Mouse (Mus musculus) layer of hippocampus, adult 2 months (tissue): Measurements from ENCODE around the gene Trim41. TPM values are rescaled to one million over a fixed set of nuclear protein-coding genes. Genes with fewer than 3 reads are reported as not detected.
A peak's percentile ranks its signal among the peaks of the same experiment; 100 is the strongest.

Experiments
- DNase-seq, 2 experiments: peaks; one replicate each; pipeline ENCODE4 v3.0.0; 2022; ENCODE audit warnings: low spot score in 2 of 2
- H3K27ac ChIP-seq: fragments of 200-600 bp; 2 replicates; pipeline ENCODE4 v1.8.1; 2022
- H3K4me3 ChIP-seq: fragments of 200-600 bp; 2 replicates; pipeline ENCODE4 v1.8.1; 2022; ENCODE audit warnings: mild to moderate bottlenecking
- CTCF ChIP-seq: fragments of 200-600 bp; conservative IDR thresholded peaks from 2 replicates; pipeline ENCODE4 v1.8.1; 2022; ENCODE audit warnings: antibody characterized with exemption, mild to moderate bottlenecking, moderate library complexity
- long read RNA-seq, 2 experiments: library from polyadenylated mRNA; stranded (forward); transcript quantifications; one replicate each; pipeline ENCODE4 v2.0.0; 2021; ENCODE audit warnings: borderline mapping rate in 2 of 2
- total RNA-seq, 2 experiments: library from RNA; stranded (reverse); gene quantifications; 2 replicates each; pipeline ENCODE4 v1.2.3; 2021

Trim41 gene
- 10 to 100 TPM; 56.8 to 61.5 TPM for total RNA-seq
- long read RNA-seq, experiment 1, partial matches to known transcripts: 0 of 11 reads
- long read RNA-seq, experiment 1, other reads (novel, unspliced or antisense): 8 of 11 reads
- long read RNA-seq, experiment 2, partial matches to known transcripts: 12 of 15 reads
- long read RNA-seq, experiment 2, other reads (novel, unspliced or antisense): 1 of 15 reads

GRCm38 (mm10) chr11:48816800-48817665, at the start of gene Trim41:
Trim41 (minus strand) TSS chr11:48817353.
- peak within 1 kb of the TSS; percentile 62 for H3K4me3 ChIP-seq
- H3K27ac ChIP-seq: peak within 1 kb of the TSS; percentile 100
- no peak for TF ChIP-seq CTCF
- peak; percentile 98 to 99 for DNase-seq

GRCm38 (mm10) chr11:48866481-48866880, 49.3 kb upstream of the Trim41 start:
- DNase-seq: no peak
- Histone ChIP-seq H3K27ac (no peak overlapping the region), H3K4me3 (no peak overlapping the region)
- no peak for TF ChIP-seq CTCF

- H3K27ac ChIP-seq: no peak overlapping the region
- no peak for TF ChIP-seq CTCF
Observed at GRCm38 (mm10) chr11:48863808-48864207, 46.7 kb upstream of the Trim41 start.

GRCm38 (mm10) chr11:48862784-48863319, 45.7 kb upstream of the Trim41 start:
- Histone ChIP-seq H3K27ac (no peak overlapping the region), H3K4me3 (no peak overlapping the region)
- TF ChIP-seq CTCF: no peak
- no peak for DNase-seq

More at GRCm38 (mm10) chr11:48863808-48864207, 46.7 kb upstream of the Trim41 start:
- H3K4me3 ChIP-seq: no peak overlapping the region
- DNase-seq: no peak

- DNase-seq: peak; percentile 58 to 68
Observed at GRCm38 (mm10) chr11:48859014-48859413, 41.9 kb upstream of the Trim41 start.

GRCm38 (mm10) chr11:48853474-48854180, 36.5 kb upstream of the Trim41 start:
- TF ChIP-seq CTCF: peak; percentile 57
- peak; percentile 92 for DNase-seq
- Histone ChIP-seq H3K4me3 (peak overlapping the region; percentile 68), H3K27ac (peak overlapping the region; percentile 80)

More at GRCm38 (mm10) chr11:48859014-48859413, 41.9 kb upstream of the Trim41 start:
- TF ChIP-seq CTCF: peak; percentile 92
- H3K4me3 ChIP-seq: peak overlapping the region; percentile 68
- 0 out of 2 replicates have a peak overlapping the region, but pooled peaks have one; percentile 28 for H3K27ac ChIP-seq

GRCm38 (mm10) chr11:48852624-48853473, 35.7 kb upstream of the Trim41 start:
- no peak for TF ChIP-seq CTCF
- peak overlapping the region; percentile 68 for H3K4me3 ChIP-seq
- DNase-seq: no peak
- peak overlapping the region; percentile 80 for H3K27ac ChIP-seq

GRCm38 (mm10) chr11:48852190-48852589, 35.0 kb upstream of the Trim41 start:
- H3K4me3 ChIP-seq: no peak overlapping the region
- H3K27ac ChIP-seq: no peak overlapping the region; the same call in 1 of the 2 replicates
- TF ChIP-seq CTCF: no peak
- no peak for DNase-seq

GRCm38 (mm10) chr11:48851270-48851995, 34.3 kb upstream of the Trim41 start:
- DNase-seq: no peak
- Histone ChIP-seq H3K27ac (no peak overlapping the region), H3K4me3 (no peak overlapping the region)
- peak; percentile 31; the same call in 1 of the 2 replicates for TF ChIP-seq CTCF

GRCm38 (mm10) chr11:48850240-48850639, 33.1 kb upstream of the Trim41 start:
- no peak overlapping the region for H3K4me3 ChIP-seq
- H3K27ac ChIP-seq: no peak overlapping the region
- TF ChIP-seq CTCF: no peak
- DNase-seq: no peak

- DNase-seq: no peak
- TF ChIP-seq CTCF: no peak
Observed at GRCm38 (mm10) chr11:48846881-48847280, 29.7 kb upstream of the Trim41 start.

More at GRCm38 (mm10) chr11:48846881-48847280, 29.7 kb upstream of the Trim41 start:
- Histone ChIP-seq H3K27ac (no peak overlapping the region), H3K4me3 (no peak overlapping the region)
